Mouse (Mus musculus) hindbrain, embryonic 12.5 days (tissue): ENCODE results near the gene Abcb5. TPM values are rescaled to one million over a fixed set of nuclear protein-coding genes. Genes with fewer than 3 reads are reported as not detected.

Source experiments
- ATAC-seq: fragments of 200-750 bp; cut with Nextera tagmentation; 2 replicates; pipeline ENCODE4 v1.8.0; 2017; ENCODE audit warnings: moderate TSS enrichment; ENCODE audit not compliant: low FRiP score
- H3K27ac ChIP-seq: fragments of 300-500 bp; sonication (generic); 2 replicates; pipeline ENCODE4 v1.5.1; 2016; ENCODE audit warnings: mild to moderate bottlenecking
- H3K27me3 ChIP-seq: fragments of 300-500 bp; sonication (generic); 2 replicates; pipeline ENCODE4 v1.6.1; 2016; ENCODE audit warnings: mild to moderate bottlenecking
- H3K36me3 ChIP-seq: fragments of 300-500 bp; sonication (generic); 2 replicates; pipeline ENCODE4 v1.6.1; 2016; ENCODE audit warnings: mild to moderate bottlenecking
- H3K4me1 ChIP-seq: fragments of 300-500 bp; sonication (generic); 2 replicates; pipeline ENCODE4 v1.6.1; 2016
- H3K4me2 ChIP-seq: fragments of 300-500 bp; sonication (generic); replicated peaks from 2 replicates; pipeline ENCODE4 v1.6.1; 2016; ENCODE audit warnings: mild to moderate bottlenecking
- H3K4me3 ChIP-seq: fragments of 300-500 bp; sonication (generic); 2 replicates; pipeline ENCODE4 v1.5.1; 2016; ENCODE audit warnings: mild to moderate bottlenecking
- H3K9ac ChIP-seq: fragments of 300-500 bp; sonication (generic); 2 replicates; pipeline ENCODE4 v1.6.1; 2016; ENCODE audit warnings: mild to moderate bottlenecking, moderate library complexity
- H3K9me3 ChIP-seq: fragments of 300-500 bp; sonication (generic); replicated peaks from 2 replicates; pipeline ENCODE4 v1.6.1; 2016; ENCODE audit warnings: mild to moderate bottlenecking
- WGBS: fragments of 180-500 bp; shearing (Covaris S2); methylation state at CpG from one replicate; pipeline ENCODE4 v1.1.7; 2016; 5-methylcytosine and 5-hydroxymethylcytosine counted together
- polyA plus RNA-seq: library from polyadenylated mRNA; unstranded; fragments of >200 nt; fragmentation: Nextera tagmentation; extraction: Ambion mirVana; gene quantifications from 2 replicates; pipeline ENCODE4 v1.2.1, GENCODE M21; 2016

Gene Abcb5
- polyA plus RNA-seq, 1 experiment from 2014 or later, result not detected

GRCm38 (mm10) chr12:118872673-118873072 is 93.5 kb downstream of the Abcb5 start:
- Histone ChIP-seq H3K27ac (no peak overlapping the region), H3K36me3 (no peaks in the 10 kb centered on the region), H3K4me1 (no peaks in the 10 kb centered on the region), H3K4me3 (no peak overlapping the region), H3K9ac (no peak overlapping the region), H3K27me3 (no peaks in the 10 kb centered on the region), H3K4me2 (no peak overlapping the region), H3K9me3 (no peaks in the 10 kb centered on the region)
- no peak for ATAC-seq
- 72% methylated on average over 8 of the region's 8 CpGs for WGBS

- Histone ChIP-seq H3K4me3 (no peak overlapping the region), H3K4me2 (0 out of 2 replicates have a peak overlapping the region, but pooled peaks have one; percentile 11), H3K27ac (no peak overlapping the region), H3K4me1 (peaks cover 6% of the 10 kb centered on the region), H3K9ac (no peak overlapping the region), H3K27me3 (peaks cover 49% of the 10 kb centered on the region), H3K9me3 (no peaks in the 10 kb centered on the region), H3K36me3 (no peaks in the 10 kb centered on the region)
- no peak for ATAC-seq
- WGBS, result 3% methylated on average over 7 of the region's 7 CpGs
These were observed 110.1 kb downstream of the Abcb5 start for GRCm38 (mm10) chr12:118856151-118856550.

- peak; percentile 96 for ATAC-seq
- Histone ChIP-seq H3K4me3 (peak overlapping the region; percentile 45), H3K9me3 (no peaks in the 10 kb centered on the region), H3K4me1 (peaks cover 6% of the 10 kb centered on the region), H3K36me3 (no peaks in the 10 kb centered on the region), H3K9ac (peak overlapping the region; percentile 54), H3K4me2 (peak overlapping the region; percentile 67), H3K27me3 (peaks cover 52% of the 10 kb centered on the region), H3K27ac (peak overlapping the region; percentile 68)
- WGBS, result under 1% methylated on average over 34 of the region's 34 CpGs
These were observed 111.3 kb downstream of the Abcb5 start for GRCm38 (mm10) chr12:118854831-118855453.

- Histone ChIP-seq H3K4me1 (peaks cover 8% of the 10 kb centered on the region), H3K9me3 (no peaks in the 10 kb centered on the region), H3K27ac (no peak overlapping the region), H3K36me3 (no peaks in the 10 kb centered on the region), H3K27me3 (peaks cover 57% of the 10 kb centered on the region), H3K4me3 (peak overlapping the region; percentile 45), H3K9ac (0 out of 2 replicates have a peak overlapping the region, but pooled peaks have one; percentile 54), H3K4me2 (peak overlapping the region; percentile 67)
- ATAC-seq, result peak; percentile 11; the same call in 1 of the 2 replicates
- WGBS, result 3% methylated on average over 10 of the region's 10 CpGs
These were observed 111.8 kb downstream of the Abcb5 start for GRCm38 (mm10) chr12:118854401-118854800.

GRCm38 (mm10) chr12:118853331-118853730 is 112.9 kb downstream of the Abcb5 start:
- H3K27me3 ChIP-seq, result peaks cover 68% of the 10 kb centered on the region
- H3K27ac ChIP-seq, result no peak overlapping the region
- H3K4me3 ChIP-seq, result peak overlapping the region; percentile 6
- H3K36me3 ChIP-seq, result no peaks in the 10 kb centered on the region
- no peak overlapping the region for H3K9ac ChIP-seq
- WGBS, result 0% methylated on average over 3 of the region's 3 CpGs
- peak overlapping the region; percentile 67 for H3K4me2 ChIP-seq
- no peak for ATAC-seq
- no peaks in the 10 kb centered on the region for H3K9me3 ChIP-seq
- H3K4me1 ChIP-seq, result peaks cover 17% of the 10 kb centered on the region

GRCm38 (mm10) chr12:118850851-118851410 is 115.3 kb downstream of the Abcb5 start:
- 18% methylated on average over 12 of the region's 12 CpGs for WGBS
- Histone ChIP-seq H3K4me3 (peak overlapping the region; percentile 45), H3K9ac (no peak overlapping the region), H3K9me3 (no peaks in the 10 kb centered on the region), H3K4me1 (peaks cover 28% of the 10 kb centered on the region), H3K27me3 (peaks cover 74% of the 10 kb centered on the region), H3K27ac (no peak overlapping the region), H3K4me2 (peak overlapping the region; percentile 25), H3K36me3 (no peaks in the 10 kb centered on the region)
- no peak for ATAC-seq

GRCm38 (mm10) chr12:118849996-118850395 is 116.2 kb downstream of the Abcb5 start:
- Histone ChIP-seq H3K27ac (no peak overlapping the region), H3K36me3 (no peaks in the 10 kb centered on the region), H3K4me3 (peak overlapping the region; percentile 45), H3K9ac (peak overlapping the region; percentile 60), H3K9me3 (no peaks in the 10 kb centered on the region), H3K4me1 (peaks cover 28% of the 10 kb centered on the region), H3K4me2 (peak overlapping the region; percentile 63), H3K27me3 (peaks cover 76% of the 10 kb centered on the region)
- ATAC-seq, result peak; percentile 23; the same call in 1 of the 2 replicates
- WGBS, result 0% methylated on average over 11 of the region's 11 CpGs

GRCm38 (mm10) chr12:118849203-118849861 is 116.9 kb downstream of the Abcb5 start:
- ATAC-seq, result peak; percentile 46
- H3K27ac ChIP-seq, result peak overlapping the region; percentile 52; the same call in 1 of the 2 replicates
- under 1% methylated on average over 77 of the region's 78 CpGs for WGBS
- H3K4me1 ChIP-seq, result peaks cover 22% of the 10 kb centered on the region
- H3K36me3 ChIP-seq, result no peaks in the 10 kb centered on the region
- peaks cover 71% of the 10 kb centered on the region for H3K27me3 ChIP-seq
- peak overlapping the region; percentile 63 for H3K4me2 ChIP-seq
- no peaks in the 10 kb centered on the region for H3K9me3 ChIP-seq
- H3K4me3 ChIP-seq, result peak overlapping the region; percentile 45
- peak overlapping the region; percentile 60 for H3K9ac ChIP-seq

- under 1% methylated on average over 79 of the region's 80 CpGs for WGBS
- Histone ChIP-seq H3K27ac (peak overlapping the region; percentile 60), H3K9ac (peak overlapping the region; percentile 60), H3K4me2 (peak overlapping the region; percentile 63), H3K9me3 (no peaks in the 10 kb centered on the region), H3K4me1 (peaks cover 22% of the 10 kb centered on the region), H3K4me3 (peak overlapping the region; percentile 45), H3K27me3 (peaks cover 71% of the 10 kb centered on the region), H3K36me3 (no peaks in the 10 kb centered on the region)
- ATAC-seq, result peak; percentile 49
These were observed 117.6 kb downstream of the Abcb5 start for GRCm38 (mm10) chr12:118848496-118849202.

- Histone ChIP-seq H3K4me2 (peak overlapping the region; percentile 63), H3K27me3 (peaks cover 66% of the 10 kb centered on the region), H3K4me3 (peak overlapping the region; percentile 45), H3K9me3 (no peaks in the 10 kb centered on the region), H3K9ac (peak overlapping the region; percentile 60), H3K36me3 (no peaks in the 10 kb centered on the region), H3K4me1 (peaks cover 24% of the 10 kb centered on the region), H3K27ac (peak overlapping the region; percentile 60)
- under 1% methylated on average over 21 of the region's 23 CpGs for WGBS
- ATAC-seq, result no peak
These were observed 118.2 kb downstream of the Abcb5 start for GRCm38 (mm10) chr12:118847861-118848495.

- Histone ChIP-seq H3K4me3 (peak overlapping the region; percentile 45), H3K27ac (0 out of 2 replicates have a peak overlapping the region, but pooled peaks have one; percentile 35), H3K4me1 (peaks cover 27% of the 10 kb centered on the region), H3K9me3 (no peaks in the 10 kb centered on the region), H3K4me2 (peak overlapping the region; percentile 63), H3K36me3 (no peaks in the 10 kb centered on the region), H3K27me3 (peaks cover 67% of the 10 kb centered on the region), H3K9ac (peak overlapping the region; percentile 60; the same call in 1 of the 2 replicates)
- WGBS, result 0% methylated on average over 16 of the region's 17 CpGs
- peak; percentile 9; the same call in 1 of the 2 replicates for ATAC-seq
These were observed 118.8 kb downstream of the Abcb5 start for GRCm38 (mm10) chr12:118847381-118847780.
